Mouse (Mus musculus): Measurements from ENCODE around the gene Kifc5b. TPM values are rescaled to one million over a fixed set of nuclear protein-coding genes. Genes with fewer than 3 reads are reported as not detected.

Gene Kifc5b
- polyA plus RNA-seq, 1 experiment from 2014 or later, result 2.6 TPM

- no peaks in the 10 kb centered on the region for H3K9me3 ChIP-seq (ENCODE audit: control insufficient read depth, low read length)
- H3K4me3 ChIP-seq (ENCODE audit: low read length), result peak overlapping the region; percentile 71
- peak overlapping the region; percentile 91; the same call in 1 of the 2 replicates for H3K27ac ChIP-seq (ENCODE audit: low read depth, low read length)
- H3K4me1 ChIP-seq (ENCODE audit: control insufficient read depth, insufficient read depth, low read depth, low read length), result peaks cover 72% of the 10 kb centered on the region
- peaks cover 2% of the 10 kb centered on the region for H3K36me3 ChIP-seq (ENCODE audit: control insufficient read depth, insufficient read depth, low read length)
- no peak for ATAC-seq
- no peaks in the 10 kb centered on the region for H3K27me3 ChIP-seq (replicated peaks; ENCODE audit: control insufficient read depth, insufficient read depth, low read length)
- peak overlapping the region; percentile 85 for H3K4me2 ChIP-seq (ENCODE audit: low read length)
- peak overlapping the region; percentile 92 for H3K9ac ChIP-seq (ENCODE audit: low read depth, low read length)
- 28% methylated on average over 5 of the region's 5 CpGs for WGBS
Measured at GRCm38 (mm10) chr17:26949866-26950265, 33.0 kb downstream of the Kifc5b start.

DNA sequence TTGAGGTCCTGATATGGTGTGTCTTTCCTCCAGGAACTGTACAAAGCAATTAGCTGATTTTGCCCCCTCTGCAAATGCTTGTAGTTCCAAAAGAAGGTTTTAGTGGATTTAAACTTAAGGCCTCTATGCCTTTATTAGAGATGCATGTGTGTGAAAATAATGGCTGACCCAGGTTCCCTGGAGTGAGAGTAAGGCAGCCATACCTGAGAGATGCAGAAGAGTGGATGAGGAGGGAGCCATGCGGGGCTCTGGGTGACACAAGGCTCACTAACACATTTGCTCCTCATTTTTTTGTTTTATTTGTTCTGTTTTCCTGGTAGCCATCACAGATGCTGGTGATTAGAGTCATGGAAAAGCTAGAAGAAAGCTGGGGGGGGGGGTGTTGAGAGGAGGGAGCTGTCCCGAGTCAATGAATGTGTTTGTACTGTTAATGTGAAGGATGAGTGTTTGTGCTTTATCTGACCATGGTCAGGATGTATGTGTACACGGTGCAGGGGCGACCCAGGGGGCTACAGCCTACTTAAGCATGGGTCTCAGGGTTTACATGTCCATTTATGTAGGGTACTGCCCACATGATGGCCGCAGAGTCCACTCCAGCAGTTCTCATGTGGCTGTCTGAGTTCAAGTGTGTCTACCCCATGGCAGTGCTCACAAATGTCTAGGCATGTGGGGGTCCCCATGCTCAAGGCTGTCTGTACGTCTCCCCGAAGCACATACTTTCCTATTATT is 33.8 kb downstream of the Kifc5b start:
- no peaks in the 10 kb centered on the region for H3K9me3 ChIP-seq (ENCODE audit: control insufficient read depth, low read length)

GRCm38 (mm10) chr17:26951406-26951805 is 34.5 kb downstream of the Kifc5b start:
- peak overlapping the region; percentile 30 for H3K4me3 ChIP-seq (ENCODE audit: low read length)
- H3K27ac ChIP-seq (ENCODE audit: low read depth, low read length), result peak overlapping the region; percentile 64
- H3K36me3 ChIP-seq (ENCODE audit: control insufficient read depth, insufficient read depth, low read length), result peaks cover 9% of the 10 kb centered on the region
- peak; percentile 60 for ATAC-seq
- peak overlapping the region; percentile 85 for H3K4me2 ChIP-seq (ENCODE audit: low read length)
- no peaks in the 10 kb centered on the region for H3K9me3 ChIP-seq (ENCODE audit: control insufficient read depth, low read length)
- peaks cover 61% of the 10 kb centered on the region for H3K4me1 ChIP-seq (ENCODE audit: control insufficient read depth, insufficient read depth, low read depth, low read length)
- 0% methylated on average over 10 of the region's 11 CpGs for WGBS
- no peaks in the 10 kb centered on the region for H3K27me3 ChIP-seq (replicated peaks; ENCODE audit: control insufficient read depth, insufficient read depth, low read length)
- H3K9ac ChIP-seq (ENCODE audit: low read depth, low read length), result peak overlapping the region; percentile 64

More for the DNA sequence above, 33.8 kb downstream of the Kifc5b start:
- ATAC-seq, result no peak
- Histone ChIP-seq H3K4me2 (ENCODE audit: low read length) (peak overlapping the region; percentile 85), H3K36me3 (ENCODE audit: control insufficient read depth, insufficient read depth, low read length) (peaks cover 9% of the 10 kb centered on the region), H3K27me3 (replicated peaks; ENCODE audit: control insufficient read depth, insufficient read depth, low read length) (no peaks in the 10 kb centered on the region), H3K4me3 (ENCODE audit: low read length) (peak overlapping the region; percentile 30), H3K9ac (ENCODE audit: low read depth, low read length) (peak overlapping the region; percentile 64), H3K4me1 (ENCODE audit: control insufficient read depth, insufficient read depth, low read depth, low read length) (peaks cover 67% of the 10 kb centered on the region), H3K27ac (ENCODE audit: low read depth, low read length) (peak overlapping the region; percentile 64)
- WGBS, result 19% methylated on average over 7 of the region's 7 CpGs

DNA sequence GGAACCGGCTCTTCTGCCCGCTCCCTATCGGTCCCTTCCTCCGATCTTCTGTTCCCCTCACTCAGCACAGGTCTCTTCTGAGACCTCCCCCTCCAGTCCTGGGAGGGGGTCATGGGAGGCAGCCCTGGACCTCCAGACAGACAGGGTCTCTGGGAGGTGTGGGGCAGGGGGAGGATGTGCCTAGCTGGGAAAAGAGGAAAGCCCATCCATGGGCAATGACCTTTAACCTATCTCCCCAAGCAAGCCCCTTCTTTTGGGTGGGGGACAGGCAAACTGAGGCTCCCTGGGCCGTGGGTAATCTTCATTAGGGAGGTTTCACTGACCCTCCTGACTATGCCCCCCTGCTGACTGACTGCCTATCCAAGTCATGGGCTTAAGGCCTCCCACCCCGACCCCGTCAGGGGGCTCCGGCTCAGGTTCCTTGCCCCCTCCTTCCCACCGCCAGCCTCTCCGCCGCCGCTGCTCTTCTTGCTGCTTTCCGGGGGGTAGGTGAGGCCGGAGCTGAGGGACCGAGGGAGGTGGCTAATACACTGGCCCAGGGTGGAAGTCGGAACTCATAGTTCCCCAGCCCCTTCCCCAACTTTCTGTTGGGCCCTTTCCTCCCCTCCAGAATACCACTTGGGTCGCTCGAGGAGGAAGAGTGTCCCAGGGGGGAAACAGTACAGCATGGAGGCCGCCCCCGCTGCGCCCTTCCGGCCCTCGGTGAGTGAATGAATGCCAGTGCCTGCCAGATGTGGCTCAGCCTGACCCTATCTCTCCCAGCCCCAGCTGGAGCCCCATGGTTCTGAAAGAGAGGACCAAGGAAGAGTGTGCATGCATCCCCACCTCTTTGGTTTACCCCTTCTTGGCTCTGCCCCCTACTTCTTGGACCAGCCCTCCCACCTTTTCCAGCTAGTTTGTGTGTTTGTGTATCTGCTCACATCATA is 35.3 kb downstream of the Kifc5b start:
- peak overlapping the region; percentile 64 for H3K9ac ChIP-seq (ENCODE audit: low read depth, low read length)
- WGBS, result 5% methylated on average over 22 of the region's 23 CpGs
- peak overlapping the region; percentile 85 for H3K4me2 ChIP-seq (ENCODE audit: low read length)
- peak; percentile 24; the same call in 1 of the 2 replicates for ATAC-seq
- peak overlapping the region; percentile 30 for H3K4me3 ChIP-seq (ENCODE audit: low read length)
- H3K36me3 ChIP-seq (ENCODE audit: control insufficient read depth, insufficient read depth, low read length), result peaks cover 15% of the 10 kb centered on the region
- peaks cover 52% of the 10 kb centered on the region for H3K4me1 ChIP-seq (ENCODE audit: control insufficient read depth, insufficient read depth, low read depth, low read length)
- H3K27me3 ChIP-seq (replicated peaks; ENCODE audit: control insufficient read depth, insufficient read depth, low read length), result no peaks in the 10 kb centered on the region
- H3K27ac ChIP-seq (ENCODE audit: low read depth, low read length), result peak overlapping the region; percentile 1; the same call in 1 of the 2 replicates
- H3K9me3 ChIP-seq (ENCODE audit: control insufficient read depth, low read length), result no peaks in the 10 kb centered on the region

DNA sequence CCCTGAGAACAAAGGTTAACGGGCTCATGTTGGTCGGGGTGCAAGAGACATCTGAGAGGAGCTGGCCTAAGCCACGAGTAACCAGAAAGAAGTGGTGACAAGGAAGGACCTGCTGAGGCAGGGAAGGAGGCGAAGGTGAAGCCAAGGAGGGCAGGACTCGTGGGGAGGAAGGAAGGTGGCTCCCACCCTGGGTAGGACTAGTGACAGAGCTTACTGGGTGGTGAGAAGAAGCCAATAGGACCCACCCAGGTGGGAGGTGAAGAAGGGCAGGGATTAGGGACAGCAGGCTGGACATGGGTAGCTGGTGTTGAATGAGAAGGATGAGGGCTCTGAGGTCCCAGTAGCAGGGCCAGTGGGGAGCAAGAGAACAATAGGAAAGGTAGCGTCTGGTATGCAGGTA is 36.3 kb downstream of the Kifc5b start:
- 25% methylated on average over 6 of the region's 6 CpGs for WGBS
- Histone ChIP-seq H3K27me3 (replicated peaks; ENCODE audit: control insufficient read depth, insufficient read depth, low read length) (no peaks in the 10 kb centered on the region), H3K4me2 (ENCODE audit: low read length) (peak overlapping the region; percentile 85), H3K4me3 (ENCODE audit: low read length) (no peak overlapping the region; the same call in 1 of the 2 replicates), H3K9me3 (ENCODE audit: control insufficient read depth, low read length) (no peaks in the 10 kb centered on the region), H3K27ac (ENCODE audit: low read depth, low read length) (no peak overlapping the region), H3K4me1 (ENCODE audit: control insufficient read depth, insufficient read depth, low read depth, low read length) (peaks cover 46% of the 10 kb centered on the region), H3K9ac (ENCODE audit: low read depth, low read length) (peak overlapping the region; percentile 47), H3K36me3 (ENCODE audit: control insufficient read depth, insufficient read depth, low read length) (peaks cover 23% of the 10 kb centered on the region)
- ATAC-seq, result no peak

GRCm38 (mm10) chr17:26953726-26954125 is 36.8 kb downstream of the Kifc5b start:
- peaks cover 46% of the 10 kb centered on the region for H3K4me1 ChIP-seq (ENCODE audit: control insufficient read depth, insufficient read depth, low read depth, low read length)
- no peak overlapping the region for H3K27ac ChIP-seq (ENCODE audit: low read depth, low read length)
- no peaks in the 10 kb centered on the region for H3K9me3 ChIP-seq (ENCODE audit: control insufficient read depth, low read length)
- ATAC-seq, result no peak
- peak overlapping the region; percentile 85 for H3K4me2 ChIP-seq (ENCODE audit: low read length)
- no peak overlapping the region for H3K9ac ChIP-seq (ENCODE audit: low read depth, low read length)
- H3K27me3 ChIP-seq (replicated peaks; ENCODE audit: control insufficient read depth, insufficient read depth, low read length), result no peaks in the 10 kb centered on the region
- 17% methylated on average over 12 of the region's 16 CpGs for WGBS
- no peak overlapping the region for H3K4me3 ChIP-seq (ENCODE audit: low read length)
- peaks cover 28% of the 10 kb centered on the region for H3K36me3 ChIP-seq (ENCODE audit: control insufficient read depth, insufficient read depth, low read length)

DNA sequence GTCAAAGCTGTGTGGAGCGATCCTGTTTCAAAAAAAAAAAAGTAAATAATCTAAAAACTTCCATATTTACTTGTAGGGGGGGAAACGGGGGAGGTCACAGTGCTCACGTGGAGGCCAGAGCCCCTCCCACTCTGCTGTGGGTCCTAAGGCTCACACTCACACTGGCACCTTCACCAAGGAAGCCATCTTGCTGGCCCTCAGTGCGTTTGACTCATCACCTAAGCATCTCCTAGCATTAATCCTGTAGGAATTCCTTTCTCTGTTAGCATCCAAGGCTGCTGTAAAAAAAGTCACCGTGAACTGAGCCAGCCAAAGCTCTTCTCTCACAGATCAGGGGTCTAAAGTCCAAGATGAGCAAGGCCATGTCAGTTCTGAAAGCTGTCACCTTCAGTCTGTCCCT is 39.4 kb downstream of the Kifc5b start:
- Histone ChIP-seq H3K27ac (ENCODE audit: low read depth, low read length) (no peak overlapping the region), H3K4me2 (ENCODE audit: low read length) (no peak overlapping the region), H3K27me3 (replicated peaks; ENCODE audit: control insufficient read depth, insufficient read depth, low read length) (no peaks in the 10 kb centered on the region), H3K36me3 (ENCODE audit: control insufficient read depth, insufficient read depth, low read length) (peaks cover 41% of the 10 kb centered on the region), H3K4me3 (ENCODE audit: low read length) (no peak overlapping the region), H3K9me3 (ENCODE audit: control insufficient read depth, low read length) (no peaks in the 10 kb centered on the region), H3K9ac (ENCODE audit: low read depth, low read length) (no peak overlapping the region), H3K4me1 (ENCODE audit: control insufficient read depth, insufficient read depth, low read depth, low read length) (peaks cover 25% of the 10 kb centered on the region)
- no peak for ATAC-seq
- 85% methylated on average over 5 of the region's 5 CpGs for WGBS

DNA sequence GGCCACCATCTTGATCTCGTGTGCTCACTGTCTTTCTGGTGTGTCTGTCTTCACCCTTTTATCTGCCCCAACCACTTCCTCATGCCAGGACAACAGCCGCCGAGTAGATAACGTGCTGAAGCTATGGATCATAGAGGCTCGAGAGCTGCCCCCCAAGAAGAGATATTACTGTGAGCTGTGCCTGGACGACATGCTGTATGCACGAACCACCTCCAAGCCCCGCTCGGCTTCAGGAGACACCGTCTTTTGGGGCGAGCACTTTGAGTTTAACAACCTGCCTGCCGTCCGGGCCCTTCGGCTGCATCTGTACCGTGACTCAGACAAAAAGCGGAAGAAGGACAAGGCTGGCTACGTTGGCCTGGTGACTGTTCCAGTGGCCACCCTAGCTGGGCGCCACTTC is 40.0 kb downstream of the Kifc5b start:
- ATAC-seq, result no peak
- no peak overlapping the region for H3K4me2 ChIP-seq (ENCODE audit: low read length)
- H3K27me3 ChIP-seq (replicated peaks; ENCODE audit: control insufficient read depth, insufficient read depth, low read length), result no peaks in the 10 kb centered on the region
- 95% methylated on average over 18 of the region's 18 CpGs for WGBS
- no peak overlapping the region for H3K4me3 ChIP-seq (ENCODE audit: low read length)
- no peak overlapping the region for H3K9ac ChIP-seq (ENCODE audit: low read depth, low read length)
- no peak overlapping the region for H3K27ac ChIP-seq (ENCODE audit: low read depth, low read length)
- H3K9me3 ChIP-seq (ENCODE audit: control insufficient read depth, low read length), result no peaks in the 10 kb centered on the region
- H3K36me3 ChIP-seq (ENCODE audit: control insufficient read depth, insufficient read depth, low read length), result peaks cover 47% of the 10 kb centered on the region
- peaks cover 20% of the 10 kb centered on the region for H3K4me1 ChIP-seq (ENCODE audit: control insufficient read depth, insufficient read depth, low read depth, low read length)

- no peaks in the 10 kb centered on the region for H3K27me3 ChIP-seq (replicated peaks; ENCODE audit: control insufficient read depth, insufficient read depth, low read length)
- 92% methylated on average over 5 of the region's 5 CpGs for WGBS
- no peak overlapping the region for H3K9ac ChIP-seq (ENCODE audit: low read depth, low read length)
- no peaks in the 10 kb centered on the region for H3K9me3 ChIP-seq (ENCODE audit: control insufficient read depth, low read length)
- no peak overlapping the region for H3K4me2 ChIP-seq (ENCODE audit: low read length)
- no peak for ATAC-seq
- peaks cover 57% of the 10 kb centered on the region for H3K36me3 ChIP-seq (ENCODE audit: control insufficient read depth, insufficient read depth, low read length)
- H3K4me3 ChIP-seq (ENCODE audit: low read length), result no peak overlapping the region
- H3K27ac ChIP-seq (ENCODE audit: low read depth, low read length), result no peak overlapping the region
- H3K4me1 ChIP-seq (ENCODE audit: control insufficient read depth, insufficient read depth, low read depth, low read length), result peaks cover 11% of the 10 kb centered on the region
Measured at GRCm38 (mm10) chr17:26957872-26958271, 41.0 kb downstream of the Kifc5b start.

Measured in hindbrain, embryonic 16.5 days (tissue).